Mouse (Mus musculus) CD4-positive, CD25-positive, alpha-beta regulatory T cell, adult 2 months (primary cell): Measurements from ENCODE around the gene Khdc4.

Experiments
- DNase-seq: peaks from one replicate; pipeline ENCODE4 v3.0.0-alpha.2; 2012; ENCODE audit warnings: low read depth, low spot score

Gene Khdc4

GRCm38 (mm10) chr3:88719098-88719497, 33.5 kb downstream of the Khdc4 start:
- DNase-seq: no peak

GRCm38 (mm10) chr3:88736556-88736955, 51.0 kb downstream of the Khdc4 start:
- DNase-seq: no peak

GRCm38 (mm10) chr3:88738641-88739040, 53.0 kb downstream of the Khdc4 start:
- peak; percentile 78 for DNase-seq

GRCm38 (mm10) chr3:88740147-88740546, 54.5 kb downstream of the Khdc4 start:
- DNase-seq: peak; percentile 18

GRCm38 (mm10) chr3:88745534-88745933, 59.9 kb downstream of the Khdc4 start:
- DNase-seq: no peak

GRCm38 (mm10) chr3:88746139-88746870, 60.7 kb downstream of the Khdc4 start:
- DNase-seq: no peak

- DNase-seq: no peak
Measured at GRCm38 (mm10) chr3:88746871-88747231, 61.2 kb downstream of the Khdc4 start.

GRCm38 (mm10) chr3:88754283-88754682, 68.7 kb downstream of the Khdc4 start:
- peak; percentile 29 for DNase-seq

- DNase-seq: no peak
Measured at GRCm38 (mm10) chr3:88755541-88755940, 69.9 kb downstream of the Khdc4 start.

GRCm38 (mm10) chr3:88756276-88756675, 70.7 kb downstream of the Khdc4 start:
- no peak for DNase-seq

GRCm38 (mm10) chr3:88758045-88758500, 72.5 kb downstream of the Khdc4 start:
- no peak for DNase-seq

- no peak for DNase-seq
Measured at GRCm38 (mm10) chr3:88761619-88762018, 76.0 kb downstream of the Khdc4 start.

- peak; percentile 57 for DNase-seq
Measured at GRCm38 (mm10) chr3:88762401-88762831, 76.8 kb downstream of the Khdc4 start.
